Mouse (Mus musculus) gastrocnemius, postnatal 4 days (tissue): ENCODE data around the gene Wsb1. TPM values are rescaled to one million over a fixed set of nuclear protein-coding genes. Genes with fewer than 3 reads are reported as not detected.

ENCODE experiments used
- total RNA-seq, 2 experiments: library from RNA; stranded (reverse); gene quantifications; 2 replicates each; pipeline ENCODE4 v1.2.3; 2021

Gene Wsb1
- total RNA-seq, 2 experiments from 2014 or later: 66.9 to 68.6 TPM

Other genes with a start within 250 kb of the Wsb1 start
- 100 to 1,000 TPM; 120 to 144 TPM for gene Ksr1, start 108.3 kb downstream of the Wsb1 start, total RNA-seq
- gene Gm9964, start 42.2 kb upstream of the Wsb1 start, total RNA-seq: not detected
- gene Nf1, start 85.0 kb upstream of the Wsb1 start, total RNA-seq: 10 to 100 TPM; 46.6 to 49.1 TPM
- gene Omg, start 249.4 kb upstream of the Wsb1 start, total RNA-seq: not detected